Mouse (Mus musculus): ENCODE results near the gene Car12. TPM values are rescaled to one million over a fixed set of nuclear protein-coding genes. Genes with fewer than 3 reads are reported as not detected.

Gene Car12
- polyA plus RNA-seq, 1 experiment from 2014 or later = 3.3 TPM

GRCm38 (mm10) chr9:66736016-66736415 is 22.5 kb downstream of the Car12 start:
- Histone ChIP-seq H3K9me3 (ENCODE audit: control insufficient read depth, low read length) (no peaks in the 10 kb centered on the region), H3K4me3 (replicated peaks; ENCODE audit: low read length) (no peak overlapping the region), H3K27ac (ENCODE audit: low read length) (no peak overlapping the region), H3K36me3 (ENCODE audit: control insufficient read depth, insufficient read depth) (no peaks in the 10 kb centered on the region), H3K9ac (replicated peaks; ENCODE audit: low read depth, low read length) (no peak overlapping the region), H3K27me3 (replicated peaks; ENCODE audit: control insufficient read depth, insufficient read depth, low read length) (no peaks in the 10 kb centered on the region), H3K4me2 (ENCODE audit: low read length) (no peak overlapping the region), H3K4me1 (replicated peaks; ENCODE audit: control insufficient read depth, insufficient read depth, low read length) (peaks cover 6% of the 10 kb centered on the region; the same call in 1 of the 2 replicates)
- WGBS = 86% methylated on average over 3 of the region's 3 CpGs
- ATAC-seq = no peak

GRCm38 (mm10) chr9:66736551-66736950 is 23.1 kb downstream of the Car12 start:
- WGBS = 81% methylated on average over 2 of the region's 2 CpGs
- Histone ChIP-seq H3K4me2 (ENCODE audit: low read length) (no peak overlapping the region), H3K36me3 (ENCODE audit: control insufficient read depth, insufficient read depth) (no peaks in the 10 kb centered on the region), H3K27ac (ENCODE audit: low read length) (no peak overlapping the region), H3K9ac (replicated peaks; ENCODE audit: low read depth, low read length) (no peak overlapping the region), H3K9me3 (ENCODE audit: control insufficient read depth, low read length) (no peaks in the 10 kb centered on the region), H3K4me3 (replicated peaks; ENCODE audit: low read length) (no peak overlapping the region), H3K4me1 (replicated peaks; ENCODE audit: control insufficient read depth, insufficient read depth, low read length) (peaks cover 6% of the 10 kb centered on the region; the same call in 1 of the 2 replicates), H3K27me3 (replicated peaks; ENCODE audit: control insufficient read depth, insufficient read depth, low read length) (no peaks in the 10 kb centered on the region)
- ATAC-seq = no peak

- no peak overlapping the region for H3K9ac ChIP-seq (replicated peaks; ENCODE audit: low read depth, low read length)
- no peak overlapping the region for H3K27ac ChIP-seq (ENCODE audit: low read length)
- H3K9me3 ChIP-seq (ENCODE audit: control insufficient read depth, low read length) = no peaks in the 10 kb centered on the region
- H3K4me1 ChIP-seq (replicated peaks; ENCODE audit: control insufficient read depth, insufficient read depth, low read length) = no peaks in the 10 kb centered on the region
- no peak overlapping the region for H3K4me2 ChIP-seq (ENCODE audit: low read length)
- no peak for ATAC-seq
- H3K27me3 ChIP-seq (replicated peaks; ENCODE audit: control insufficient read depth, insufficient read depth, low read length) = no peaks in the 10 kb centered on the region
- H3K36me3 ChIP-seq (ENCODE audit: control insufficient read depth, insufficient read depth) = no peaks in the 10 kb centered on the region
- WGBS = 88% methylated on average over 7 of the region's 7 CpGs
- H3K4me3 ChIP-seq (replicated peaks; ENCODE audit: low read length) = no peak overlapping the region
Measured at GRCm38 (mm10) chr9:66739516-66739915, 26.0 kb downstream of the Car12 start.

GRCm38 (mm10) chr9:66744531-66744930 is 31.0 kb downstream of the Car12 start:
- no peaks in the 10 kb centered on the region for H3K4me1 ChIP-seq (replicated peaks; ENCODE audit: control insufficient read depth, insufficient read depth, low read length)

GRCm38 (mm10) chr9:66748390-66748789 is 34.9 kb downstream of the Car12 start:
- no peaks in the 10 kb centered on the region for H3K27me3 ChIP-seq (replicated peaks; ENCODE audit: control insufficient read depth, insufficient read depth, low read length)
- no peak overlapping the region for H3K9ac ChIP-seq (replicated peaks; ENCODE audit: low read depth, low read length)
- 69% methylated on average over 15 of the region's 15 CpGs for WGBS
- H3K4me2 ChIP-seq (ENCODE audit: low read length) = no peak overlapping the region
- H3K27ac ChIP-seq (ENCODE audit: low read length) = no peak overlapping the region
- no peaks in the 10 kb centered on the region for H3K4me1 ChIP-seq (replicated peaks; ENCODE audit: control insufficient read depth, insufficient read depth, low read length)
- H3K9me3 ChIP-seq (ENCODE audit: control insufficient read depth, low read length) = no peaks in the 10 kb centered on the region
- no peaks in the 10 kb centered on the region for H3K36me3 ChIP-seq (ENCODE audit: control insufficient read depth, insufficient read depth)
- peak; percentile 45; the same call in 1 of the 2 replicates for ATAC-seq
- no peak overlapping the region for H3K4me3 ChIP-seq (replicated peaks; ENCODE audit: low read length)

More at GRCm38 (mm10) chr9:66744531-66744930, 31.0 kb downstream of the Car12 start:
- H3K4me2 ChIP-seq (ENCODE audit: low read length) = no peak overlapping the region
- H3K36me3 ChIP-seq (ENCODE audit: control insufficient read depth, insufficient read depth) = no peaks in the 10 kb centered on the region
- ATAC-seq = no peak
- H3K27me3 ChIP-seq (replicated peaks; ENCODE audit: control insufficient read depth, insufficient read depth, low read length) = no peaks in the 10 kb centered on the region
- no peaks in the 10 kb centered on the region for H3K9me3 ChIP-seq (ENCODE audit: control insufficient read depth, low read length)
- no peak overlapping the region for H3K4me3 ChIP-seq (replicated peaks; ENCODE audit: low read length)
- H3K9ac ChIP-seq (replicated peaks; ENCODE audit: low read depth, low read length) = no peak overlapping the region
- H3K27ac ChIP-seq (ENCODE audit: low read length) = no peak overlapping the region
- 89% methylated on average over 2 of the region's 2 CpGs for WGBS

GRCm38 (mm10) chr9:66752849-66753248 is 39.4 kb downstream of the Car12 start:
- Histone ChIP-seq H3K27ac (ENCODE audit: low read length) (no peak overlapping the region), H3K4me1 (replicated peaks; ENCODE audit: control insufficient read depth, insufficient read depth, low read length) (no peaks in the 10 kb centered on the region), H3K27me3 (replicated peaks; ENCODE audit: control insufficient read depth, insufficient read depth, low read length) (no peaks in the 10 kb centered on the region), H3K36me3 (ENCODE audit: control insufficient read depth, insufficient read depth) (no peaks in the 10 kb centered on the region), H3K9me3 (ENCODE audit: control insufficient read depth, low read length) (no peaks in the 10 kb centered on the region), H3K9ac (replicated peaks; ENCODE audit: low read depth, low read length) (no peak overlapping the region), H3K4me3 (replicated peaks; ENCODE audit: low read length) (no peak overlapping the region), H3K4me2 (ENCODE audit: low read length) (no peak overlapping the region)
- ATAC-seq = no peak
- 82% methylated on average over 6 of the region's 6 CpGs for WGBS

- no peak for ATAC-seq
- WGBS = 75% methylated on average over 1 of the region's 1 CpGs
Measured at GRCm38 (mm10) chr9:66760991-66761390, 47.5 kb downstream of the Car12 start.

GRCm38 (mm10) chr9:66768721-66769120 is 55.2 kb downstream of the Car12 start:
- Histone ChIP-seq H3K4me2 (ENCODE audit: low read length) (no peak overlapping the region), H3K4me1 (replicated peaks; ENCODE audit: control insufficient read depth, insufficient read depth, low read length) (no peaks in the 10 kb centered on the region), H3K36me3 (ENCODE audit: control insufficient read depth, insufficient read depth) (no peaks in the 10 kb centered on the region), H3K27ac (ENCODE audit: low read length) (no peak overlapping the region), H3K4me3 (replicated peaks; ENCODE audit: low read length) (no peak overlapping the region), H3K9me3 (ENCODE audit: control insufficient read depth, low read length) (no peaks in the 10 kb centered on the region), H3K9ac (replicated peaks; ENCODE audit: low read depth, low read length) (no peak overlapping the region), H3K27me3 (replicated peaks; ENCODE audit: control insufficient read depth, insufficient read depth, low read length) (no peaks in the 10 kb centered on the region)
- ATAC-seq = no peak
- 100% methylated on average over 1 of the region's 1 CpGs for WGBS

More at GRCm38 (mm10) chr9:66760991-66761390, 47.5 kb downstream of the Car12 start:
- H3K4me1 ChIP-seq (replicated peaks; ENCODE audit: control insufficient read depth, insufficient read depth, low read length) = no peaks in the 10 kb centered on the region
- H3K4me3 ChIP-seq (replicated peaks; ENCODE audit: low read length) = no peak overlapping the region
- no peak overlapping the region for H3K27ac ChIP-seq (ENCODE audit: low read length)
- no peaks in the 10 kb centered on the region for H3K9me3 ChIP-seq (ENCODE audit: control insufficient read depth, low read length)
- H3K27me3 ChIP-seq (replicated peaks; ENCODE audit: control insufficient read depth, insufficient read depth, low read length) = no peaks in the 10 kb centered on the region
- no peak overlapping the region for H3K4me2 ChIP-seq (ENCODE audit: low read length)
- H3K36me3 ChIP-seq (ENCODE audit: control insufficient read depth, insufficient read depth) = no peaks in the 10 kb centered on the region
- H3K9ac ChIP-seq (replicated peaks; ENCODE audit: low read depth, low read length) = no peak overlapping the region

- Histone ChIP-seq H3K9ac (replicated peaks; ENCODE audit: low read depth, low read length) (no peak overlapping the region), H3K4me3 (replicated peaks; ENCODE audit: low read length) (no peak overlapping the region), H3K27me3 (replicated peaks; ENCODE audit: control insufficient read depth, insufficient read depth, low read length) (no peaks in the 10 kb centered on the region), H3K27ac (ENCODE audit: low read length) (no peak overlapping the region), H3K4me2 (ENCODE audit: low read length) (no peak overlapping the region), H3K9me3 (ENCODE audit: control insufficient read depth, low read length) (no peaks in the 10 kb centered on the region), H3K36me3 (ENCODE audit: control insufficient read depth, insufficient read depth) (no peaks in the 10 kb centered on the region), H3K4me1 (replicated peaks; ENCODE audit: control insufficient read depth, insufficient read depth, low read length) (no peaks in the 10 kb centered on the region)
- ATAC-seq = no peak
- WGBS = 84% methylated on average over 3 of the region's 3 CpGs
Measured at GRCm38 (mm10) chr9:66769275-66769674, 55.8 kb downstream of the Car12 start.

GRCm38 (mm10) chr9:66770701-66771100 is 57.2 kb downstream of the Car12 start:
- H3K27me3 ChIP-seq (replicated peaks; ENCODE audit: control insufficient read depth, insufficient read depth, low read length) = no peaks in the 10 kb centered on the region
- H3K9me3 ChIP-seq (ENCODE audit: control insufficient read depth, low read length) = no peaks in the 10 kb centered on the region
- H3K4me3 ChIP-seq (replicated peaks; ENCODE audit: low read length) = no peak overlapping the region
- no peak overlapping the region for H3K27ac ChIP-seq (ENCODE audit: low read length)
- no peak overlapping the region for H3K9ac ChIP-seq (replicated peaks; ENCODE audit: low read depth, low read length)
- no peaks in the 10 kb centered on the region for H3K36me3 ChIP-seq (ENCODE audit: control insufficient read depth, insufficient read depth)
- ATAC-seq = no peak
- no peak overlapping the region for H3K4me2 ChIP-seq (ENCODE audit: low read length)
- no peaks in the 10 kb centered on the region for H3K4me1 ChIP-seq (replicated peaks; ENCODE audit: control insufficient read depth, insufficient read depth, low read length)
